Mouse (Mus musculus): ENCODE data around the gene Tspan17.

DNA sequence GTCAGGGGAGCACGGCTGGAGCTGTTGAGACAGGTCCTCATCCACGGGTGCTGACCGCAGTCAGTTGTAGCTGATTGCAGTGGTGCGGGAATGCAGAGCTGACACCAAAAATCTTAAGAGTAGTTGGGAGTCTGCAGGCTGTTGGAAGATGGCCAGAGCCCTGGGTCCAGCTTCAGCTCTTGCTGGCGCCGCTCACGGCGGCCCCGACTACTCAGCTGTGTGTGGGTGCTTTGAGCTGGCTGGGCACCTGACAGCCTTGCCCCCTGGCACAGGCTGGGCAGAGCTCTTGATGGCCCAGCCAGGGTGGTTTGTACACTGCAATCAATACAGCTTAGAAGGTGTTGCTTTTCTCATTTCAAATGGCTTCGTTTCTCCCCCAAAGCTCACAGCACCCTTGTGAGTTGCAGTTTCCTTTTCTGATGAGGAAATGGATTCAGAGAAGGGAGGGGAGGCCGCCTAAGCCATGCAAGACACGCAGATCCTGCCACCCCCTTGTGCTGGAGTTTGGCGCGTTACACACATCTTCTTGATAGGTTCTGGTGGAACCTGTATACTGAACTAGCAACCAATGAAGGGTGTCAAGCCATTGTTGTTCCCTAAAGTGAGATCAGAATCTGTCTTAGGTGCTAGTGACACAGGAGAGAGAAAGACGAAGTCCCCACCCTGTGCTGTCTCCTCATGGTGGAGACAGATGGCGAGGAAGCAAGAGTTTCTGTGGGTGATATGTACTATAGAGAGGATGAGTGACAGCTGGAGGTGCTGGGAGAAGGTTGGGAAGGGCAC is 8.9 kb downstream of the Tspan17 start:
- no peak for TF ChIP-seq CTCF (IDR thresholded peaks at IDR 0.05; ENCODE audit: control insufficient read depth, insufficient read depth, insufficient read length)
- no peak for TF ChIP-seq CEBPB (IDR thresholded peaks at IDR 0.05; ENCODE audit: low read depth)
- TF ChIP-seq USF1 (IDR thresholded peaks at IDR 0.05; ENCODE audit: low read depth): no peak
- no peak for TF ChIP-seq MYOG (IDR thresholded peaks at IDR 0.05; ENCODE audit: control insufficient read depth, extremely low read depth, insufficient read length)
- TF ChIP-seq MYOD1 (IDR thresholded peaks at IDR 0.05; ENCODE audit: control insufficient read depth, insufficient read length, low read depth): no peak
- TF ChIP-seq MAX (IDR thresholded peaks at IDR 0.05): no peak
- TF ChIP-seq FOSL1 (IDR thresholded peaks at IDR 0.05; ENCODE audit: insufficient read depth, low read length, poor library complexity, severe bottlenecking): no peak
